Mouse (Mus musculus) retina, postnatal 7 days (tissue): ENCODE measurements at regions not wholly inside any gene's neighbourhood (a gene's known extent, or its start where the extent isn't known, plus 50 kb on each side); places are given as distances from the start of the nearest gene placed in this dataset.

ENCODE experiments used
- DNase-seq: peaks from one replicate; pipeline ENCODE4 v3.0.0-alpha.2; 2012; ENCODE audit warnings: low read depth, low spot score

GRCm38 (mm10) chr11:25335667-25336066 lies 874.9 kb downstream of the 5730522E02Rik start:
- no peak for DNase-seq

- DNase-seq = no peak
Measured at GRCm38 (mm10) chr11:25330696-25331095, 879.9 kb downstream of the 5730522E02Rik start.

- no peak for DNase-seq
Measured at GRCm38 (mm10) chr11:25322426-25322825, 888.1 kb downstream of the 5730522E02Rik start.

GRCm38 (mm10) chr11:25321494-25321893 lies 889.1 kb downstream of the 5730522E02Rik start:
- no peak for DNase-seq

- DNase-seq = no peak
Measured at GRCm38 (mm10) chr11:25314645-25315044, 895.9 kb downstream of the 5730522E02Rik start.

DNA sequence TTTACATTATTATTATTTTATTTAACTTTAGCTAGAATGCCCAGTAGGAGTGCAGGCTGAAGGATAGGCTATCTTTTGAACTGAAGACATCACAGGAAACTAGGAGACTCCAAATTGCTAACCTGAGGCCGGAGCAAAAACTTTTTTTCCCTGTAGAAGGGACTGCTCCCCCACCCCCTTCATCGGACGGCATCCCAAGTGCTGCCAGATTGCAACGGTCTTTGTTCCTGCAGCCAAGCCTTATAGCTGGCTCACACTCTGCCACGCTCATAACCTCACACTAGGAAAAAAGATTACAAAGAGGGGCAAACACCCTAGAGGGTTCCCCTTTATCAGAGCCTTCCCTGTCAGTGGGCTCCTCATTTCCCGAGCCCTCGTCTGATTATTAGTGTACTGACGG lies 896.7 kb downstream of the 5730522E02Rik start:
- no peak for DNase-seq

GRCm38 (mm10) chr11:25313308-25313707 lies 897.3 kb downstream of the 5730522E02Rik start:
- DNase-seq = no peak

GRCm38 (mm10) chr11:25310754-25311153 lies 899.8 kb downstream of the 5730522E02Rik start:
- DNase-seq = no peak

GRCm38 (mm10) chr11:25301130-25301529 lies 909.4 kb downstream of the 5730522E02Rik start:
- peak; percentile 43 for DNase-seq

DNA sequence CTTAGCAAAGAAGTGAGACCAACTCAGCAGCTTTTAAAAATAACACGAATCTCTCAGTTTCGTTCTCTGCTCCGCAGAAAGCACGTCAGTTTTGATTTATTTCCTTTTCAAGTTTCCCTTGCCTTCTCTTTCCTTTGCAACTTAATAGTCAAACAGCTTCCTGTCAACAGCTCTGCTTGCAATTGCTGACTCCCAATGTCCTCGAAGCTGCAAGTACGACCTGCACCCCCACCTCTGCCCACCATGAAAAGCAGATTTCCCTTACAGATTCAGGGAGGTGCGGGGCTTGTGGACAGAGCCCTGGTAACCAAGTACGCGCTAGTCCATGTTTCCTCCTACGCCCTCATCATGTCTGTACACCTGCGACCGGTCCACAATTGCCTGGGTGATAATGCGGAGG lies 922.2 kb downstream of the 5730522E02Rik start:
- DNase-seq = no peak

DNA sequence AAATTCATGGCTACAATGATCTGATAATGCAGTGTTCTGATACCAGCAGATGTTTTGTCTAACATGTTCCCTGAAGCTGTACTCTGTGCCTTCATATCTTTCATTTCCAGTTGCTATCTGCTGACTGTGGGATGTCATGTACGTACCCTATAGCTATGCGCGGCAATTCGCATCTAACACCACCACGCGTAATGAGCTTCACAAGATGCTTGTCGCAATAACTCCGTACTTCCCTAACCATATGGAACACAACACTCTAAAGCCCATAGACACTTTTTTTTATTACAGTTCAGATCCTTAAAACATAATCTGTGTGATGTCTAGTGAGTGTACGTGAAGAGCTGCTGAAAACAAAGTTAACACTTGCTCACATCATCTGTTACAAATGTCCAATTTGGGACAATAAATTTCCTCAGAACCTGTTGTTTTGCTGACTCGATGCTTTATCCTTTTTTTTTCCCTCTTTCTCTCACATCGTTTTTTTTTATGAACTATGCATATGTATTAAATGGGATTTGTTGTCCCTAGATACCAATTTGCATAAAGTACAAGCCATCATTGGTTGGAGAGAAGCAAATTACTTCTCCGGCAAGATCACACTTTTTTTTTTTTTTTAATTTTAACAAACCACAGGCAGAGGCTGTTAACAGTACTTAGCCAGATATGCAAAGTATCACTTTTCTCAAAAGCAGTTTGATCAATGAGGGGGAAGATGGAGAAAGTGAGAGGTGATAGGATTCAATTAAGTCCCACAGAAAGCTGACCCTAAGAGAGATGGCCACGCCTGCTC lies 922.9 kb downstream of the 5730522E02Rik start:
- DNase-seq = no peak

DNA sequence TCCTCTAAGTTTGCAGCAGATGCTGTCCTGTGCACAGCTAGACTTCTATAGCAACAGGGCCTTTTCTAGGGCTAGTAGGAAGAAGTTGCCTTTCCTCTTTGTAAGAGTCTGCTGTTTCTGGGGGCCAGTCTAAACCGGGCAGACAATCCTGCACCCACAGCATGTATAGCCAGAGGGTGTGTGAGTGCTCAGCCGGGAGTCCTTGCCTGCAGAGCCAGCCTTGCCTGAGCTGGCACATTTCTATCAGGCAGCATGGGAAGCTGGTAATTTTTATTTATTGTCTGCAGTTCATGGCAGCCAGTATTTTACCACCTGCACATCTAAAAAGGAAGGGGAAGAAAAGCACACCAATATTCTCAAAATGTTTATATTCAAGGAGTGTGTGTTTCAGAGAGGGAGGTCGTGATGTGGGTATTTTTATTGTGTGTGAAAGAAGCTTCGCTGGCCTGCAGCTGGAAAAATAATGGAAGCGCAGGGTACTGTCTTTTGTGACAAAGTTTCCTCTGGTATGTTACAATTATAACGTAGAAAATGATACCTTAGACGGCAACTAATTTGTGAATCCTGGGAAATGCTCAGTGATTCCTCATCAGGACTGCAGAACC lies 940.5 kb downstream of the 5730522E02Rik start:
- DNase-seq = no peak

DNA sequence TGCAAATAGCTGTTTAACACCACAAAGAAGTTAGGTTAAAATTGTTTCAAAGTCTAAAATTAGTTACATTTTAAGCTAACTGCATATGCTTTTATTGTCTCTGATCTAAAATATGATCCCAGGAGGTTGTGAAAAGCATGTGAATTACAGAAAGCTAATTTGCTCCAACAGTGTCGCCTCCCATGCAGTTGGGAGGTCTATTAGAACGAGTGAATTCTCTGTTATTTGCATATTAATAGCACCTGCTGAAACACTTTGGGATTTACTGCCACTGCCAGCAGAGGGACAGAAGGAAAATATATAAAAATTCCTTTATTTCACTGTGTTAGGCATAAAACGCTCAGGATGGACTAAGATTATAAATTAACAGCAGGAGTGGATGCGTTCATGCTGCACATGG lies 947.7 kb downstream of the 5730522E02Rik start:
- no peak for DNase-seq

GRCm38 (mm10) chr11:25259691-25260090 lies 950.9 kb downstream of the 5730522E02Rik start:
- DNase-seq = no peak

DNA sequence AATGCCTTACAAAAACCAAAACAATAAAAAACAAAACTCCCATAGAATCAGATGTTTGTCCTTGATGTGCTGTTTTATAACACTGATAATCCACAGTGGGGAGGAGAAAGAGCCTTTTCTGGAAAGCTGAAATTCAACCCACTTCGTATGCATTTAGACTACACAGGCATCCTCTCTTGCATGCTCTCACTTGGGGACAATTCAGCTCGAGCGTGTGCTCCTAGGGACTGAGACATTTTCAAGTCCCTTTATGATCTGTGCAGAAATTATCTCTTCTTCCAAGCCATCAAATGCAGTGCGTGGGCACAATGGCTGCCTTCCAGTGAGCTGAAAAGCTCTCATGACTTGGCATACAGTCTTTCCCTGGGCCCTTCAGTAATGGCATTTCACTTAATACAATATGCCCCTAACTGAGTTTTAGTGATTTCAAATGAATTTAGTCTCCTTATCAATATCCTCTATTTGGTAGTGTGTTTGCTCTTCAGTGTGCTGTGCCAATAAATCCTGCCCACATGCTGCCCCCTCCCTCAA lies 977.1 kb downstream of the 5730522E02Rik start:
- DNase-seq = no peak
